Mouse (Mus musculus) hindbrain, embryonic 16.5 days (tissue): ENCODE data around the gene Afdn. TPM values are rescaled to one million over a fixed set of nuclear protein-coding genes. Genes with fewer than 3 reads are reported as not detected.
A peak's percentile ranks its signal among the peaks of the same experiment; 100 is the strongest.
"Not testable (repeated sequence)": the region's sequence is repeated elsewhere in the genome, so short reads cannot be mapped to it uniquely, and the experiment has no call there.

Source experiments
- ATAC-seq: fragments of 200-750 bp; cut with Nextera tagmentation; 2 replicates; pipeline ENCODE4 v1.8.0; 2017; ENCODE audit warnings: moderate TSS enrichment, moderate library complexity
- H3K27ac ChIP-seq: fragments of 300-500 bp; sonication (generic); 2 replicates; pipeline ENCODE4 v1.5.1; 2014; ENCODE audit warnings: low read depth, mild to moderate bottlenecking, control low read depth, low read length, moderate library complexity
- H3K27me3 ChIP-seq: fragments of 300-500 bp; sonication (generic); replicated peaks from 2 replicates; pipeline ENCODE4 v1.6.1; 2014; ENCODE audit warnings: low read length; ENCODE audit not compliant: control insufficient read depth, insufficient read depth
- H3K36me3 ChIP-seq: fragments of 300-500 bp; sonication (generic); 2 replicates; pipeline ENCODE4 v1.6.1; 2014; ENCODE audit warnings: mild to moderate bottlenecking, low read length, moderate library complexity, mixed read lengths; ENCODE audit not compliant: control insufficient read depth, insufficient read depth
- H3K4me1 ChIP-seq: fragments of 300-500 bp; sonication (generic); 2 replicates; pipeline ENCODE4 v1.6.1; 2014; ENCODE audit warnings: low read depth, low read length; ENCODE audit not compliant: control insufficient read depth, insufficient read depth
- H3K4me2 ChIP-seq: fragments of 300-500 bp; sonication (generic); 2 replicates; pipeline ENCODE4 v1.6.1; 2014; ENCODE audit warnings: mild to moderate bottlenecking, low read length, control low read depth, moderate library complexity
- H3K4me3 ChIP-seq: fragments of 300-500 bp; sonication (generic); 2 replicates; pipeline ENCODE4 v1.5.1; 2014; ENCODE audit warnings: mild to moderate bottlenecking, low read length, control low read depth, moderate library complexity
- H3K9ac ChIP-seq: fragments of 300-500 bp; sonication (generic); 2 replicates; pipeline ENCODE4 v1.6.1; 2014; ENCODE audit warnings: low read depth, mild to moderate bottlenecking, control low read depth, low read length, moderate library complexity
- H3K9me3 ChIP-seq: fragments of 300-500 bp; sonication (generic); 2 replicates; pipeline ENCODE4 v1.6.1; 2014; ENCODE audit warnings: mild to moderate bottlenecking, low read length, moderate library complexity; ENCODE audit not compliant: control insufficient read depth
- WGBS: fragments of 180-500 bp; shearing (Covaris S2); extraction: QIAGEN DNeasy Blood & Tissue Kit; methylation state at CpG from one replicate; pipeline ENCODE4 v1.1.7; 2014; 5-methylcytosine and 5-hydroxymethylcytosine counted together
- polyA plus RNA-seq: library from polyadenylated mRNA; unstranded; fragments of >200 nt; fragmentation: Nextera tagmentation; extraction: Ambion mirVana; gene quantifications from 2 replicates; pipeline ENCODE4 v1.2.1, GENCODE M21; 2015

Gene Afdn
- polyA plus RNA-seq, 1 experiment from 2014 or later = 78.5 TPM

GRCm38 (mm10) chr17:13777676-13778075 is 17.3 kb downstream of the Afdn start:
- Histone ChIP-seq H3K4me3 (no peak overlapping the region), H3K27me3 (no peaks in the 10 kb centered on the region), H3K9ac (no peak overlapping the region), H3K9me3 (no peaks in the 10 kb centered on the region), H3K4me2 (no peak overlapping the region), H3K27ac (no peak overlapping the region), H3K36me3 (no peaks in the 10 kb centered on the region), H3K4me1 (no peaks in the 10 kb centered on the region)
- no peak for ATAC-seq
- WGBS = 85% methylated on average over 2 of the region's 2 CpGs

DNA sequence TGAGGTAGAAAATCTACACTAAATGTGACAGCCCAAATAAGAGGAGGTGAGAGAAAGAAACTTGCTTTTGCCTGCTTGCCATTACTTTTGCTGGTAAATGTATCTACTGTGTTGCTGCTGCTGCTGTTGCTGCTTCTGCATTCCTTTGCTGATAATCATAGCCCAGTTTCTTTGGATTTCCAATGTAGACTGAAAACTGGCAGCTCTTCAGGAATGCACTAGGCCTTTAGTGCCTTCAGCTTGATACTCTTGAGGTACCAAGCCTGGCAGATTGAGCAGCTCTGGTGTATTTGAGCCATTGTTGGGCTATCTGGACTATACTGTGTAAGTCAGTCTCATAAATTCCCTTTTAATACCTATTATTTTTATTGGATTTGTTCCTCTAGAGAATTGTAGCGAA is 18.5 kb downstream of the Afdn start:
- no peak for ATAC-seq

DNA sequence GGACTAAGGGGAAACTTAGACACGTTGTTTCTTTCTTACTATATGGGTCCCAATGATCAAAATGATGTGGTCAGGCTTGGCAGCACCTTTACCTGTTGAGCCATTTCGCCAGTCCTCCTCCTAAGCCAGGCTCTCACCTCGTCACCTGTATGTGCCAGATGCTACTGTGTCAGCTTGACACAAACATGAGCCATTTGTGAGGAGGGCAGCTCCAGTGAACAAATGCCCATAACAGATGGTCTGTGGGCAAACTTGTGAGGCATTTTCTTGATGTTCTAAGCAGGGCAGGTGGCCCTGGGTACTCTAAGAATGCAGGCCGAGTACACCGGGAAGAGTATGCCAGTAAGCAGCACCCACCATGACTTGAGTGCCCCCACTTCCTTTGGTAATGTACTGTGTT is 21.6 kb downstream of the Afdn start:
- 84% methylated on average over 5 of the region's 5 CpGs for WGBS
- Histone ChIP-seq H3K4me2 (no peak overlapping the region), H3K27me3 (no peaks in the 10 kb centered on the region), H3K9ac (no peak overlapping the region), H3K4me3 (no peak overlapping the region), H3K4me1 (peaks cover 2% of the 10 kb centered on the region; the same call in 1 of the 2 replicates), H3K36me3 (no peaks in the 10 kb centered on the region), H3K9me3 (no peaks in the 10 kb centered on the region), H3K27ac (no peak overlapping the region)
- peak; percentile 38; the same call in 1 of the 2 replicates for ATAC-seq

More for the DNA sequence above, 18.5 kb downstream of the Afdn start:
- Histone ChIP-seq H3K4me3 (no peak overlapping the region), H3K9me3 (no peaks in the 10 kb centered on the region), H3K27ac (no peak overlapping the region), H3K36me3 (no peaks in the 10 kb centered on the region), H3K9ac (no peak overlapping the region), H3K4me2 (no peak overlapping the region), H3K4me1 (no peaks in the 10 kb centered on the region), H3K27me3 (no peaks in the 10 kb centered on the region)
- WGBS = 80% methylated on average over 1 of the region's 1 CpGs

- 84% methylated on average over 1 of the region's 1 CpGs for WGBS
- no peaks in the 10 kb centered on the region for H3K36me3 ChIP-seq
- no peak overlapping the region for H3K27ac ChIP-seq
- no peaks in the 10 kb centered on the region for H3K9me3 ChIP-seq
- H3K9ac ChIP-seq = no peak overlapping the region
- no peak overlapping the region for H3K4me3 ChIP-seq
- ATAC-seq = no peak; the same call in 1 of the 2 replicates
- H3K4me1 ChIP-seq = peaks cover 2% of the 10 kb centered on the region; the same call in 1 of the 2 replicates
- H3K27me3 ChIP-seq = no peaks in the 10 kb centered on the region
- H3K4me2 ChIP-seq = no peak overlapping the region
These were observed 23.1 kb downstream of the Afdn start for GRCm38 (mm10) chr17:13783469-13783868.

- not testable (repeated sequence) for H3K27ac ChIP-seq, ATAC-seq, H3K4me1 ChIP-seq, H3K27me3 ChIP-seq, H3K4me3 ChIP-seq, H3K36me3 ChIP-seq, H3K9me3 ChIP-seq, H3K4me2 ChIP-seq, H3K9ac ChIP-seq
- 98% methylated on average over 2 of the region's 2 CpGs for WGBS
These were observed 29.7 kb downstream of the Afdn start for GRCm38 (mm10) chr17:13790033-13790432.

DNA sequence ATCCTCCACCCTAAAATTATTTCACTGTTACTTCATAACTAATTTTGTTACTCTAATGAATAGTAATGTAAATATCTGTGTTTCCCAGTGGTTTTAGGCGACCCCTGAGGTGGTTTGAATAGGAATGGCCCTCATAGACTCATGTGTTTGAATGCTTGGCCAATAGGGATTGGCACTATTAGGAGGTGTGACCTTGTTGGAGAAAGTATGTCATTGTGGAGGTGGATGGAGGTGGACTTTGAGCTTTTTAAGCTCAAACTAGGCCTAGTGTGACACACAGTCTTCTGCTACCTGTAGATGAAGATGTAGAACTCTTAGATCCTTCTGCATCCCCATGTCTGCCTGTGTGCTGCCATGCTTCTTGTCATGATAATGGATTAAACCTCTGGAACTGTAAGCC is 37.4 kb downstream of the Afdn start:
- Histone ChIP-seq H3K4me2 (no peak overlapping the region), H3K27ac (no peak overlapping the region), H3K36me3 (no peaks in the 10 kb centered on the region), H3K4me1 (no peaks in the 10 kb centered on the region), H3K27me3 (no peaks in the 10 kb centered on the region), H3K9ac (no peak overlapping the region), H3K4me3 (no peak overlapping the region), H3K9me3 (no peaks in the 10 kb centered on the region)
- 85% methylated on average over 1 of the region's 1 CpGs for whole genome bisulfite sequencing
- no peak for ATAC-seq

GRCm38 (mm10) chr17:13802836-13803408 is 42.6 kb downstream of the Afdn start:
- no peaks in the 10 kb centered on the region for H3K27me3 ChIP-seq
- 84% methylated on average over 2 of the region's 2 CpGs for WGBS
- no peak for ATAC-seq
- H3K9me3 ChIP-seq = no peaks in the 10 kb centered on the region
- H3K27ac ChIP-seq = no peak overlapping the region
- no peaks in the 10 kb centered on the region for H3K4me1 ChIP-seq
- H3K4me3 ChIP-seq = no peak overlapping the region
- no peak overlapping the region for H3K4me2 ChIP-seq
- peaks cover 12% of the 10 kb centered on the region for H3K36me3 ChIP-seq
- no peak overlapping the region for H3K9ac ChIP-seq

DNA sequence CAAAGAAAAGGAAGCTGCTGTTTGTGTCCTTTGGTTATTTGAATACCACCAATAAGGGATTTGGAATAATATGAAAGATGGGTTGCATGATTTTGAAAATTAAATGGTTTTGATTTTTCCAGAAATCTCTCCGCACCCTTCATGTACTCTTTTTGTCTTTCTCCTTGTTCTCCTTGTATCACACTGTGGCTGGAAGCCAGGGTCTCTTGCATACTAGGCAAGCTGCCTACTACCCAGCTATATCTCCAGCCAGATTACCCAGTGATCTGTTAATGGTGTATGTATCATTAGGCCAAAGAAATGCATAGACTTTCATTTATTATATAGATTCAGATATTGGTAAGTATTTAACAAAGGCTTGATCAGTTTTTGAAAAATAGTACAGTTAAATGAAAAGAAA is 45.7 kb downstream of the Afdn start:
- no peak overlapping the region for H3K4me3 ChIP-seq
- H3K36me3 ChIP-seq = peaks cover 19% of the 10 kb centered on the region
- no peaks in the 10 kb centered on the region for H3K27me3 ChIP-seq
- WGBS = 81% methylated on average over 1 of the region's 1 CpGs
- no peak overlapping the region for H3K27ac ChIP-seq
- no peaks in the 10 kb centered on the region for H3K9me3 ChIP-seq
- ATAC-seq = no peak
- no peaks in the 10 kb centered on the region for H3K4me1 ChIP-seq
- no peak overlapping the region for H3K9ac ChIP-seq
- H3K4me2 ChIP-seq = no peak overlapping the region

DNA sequence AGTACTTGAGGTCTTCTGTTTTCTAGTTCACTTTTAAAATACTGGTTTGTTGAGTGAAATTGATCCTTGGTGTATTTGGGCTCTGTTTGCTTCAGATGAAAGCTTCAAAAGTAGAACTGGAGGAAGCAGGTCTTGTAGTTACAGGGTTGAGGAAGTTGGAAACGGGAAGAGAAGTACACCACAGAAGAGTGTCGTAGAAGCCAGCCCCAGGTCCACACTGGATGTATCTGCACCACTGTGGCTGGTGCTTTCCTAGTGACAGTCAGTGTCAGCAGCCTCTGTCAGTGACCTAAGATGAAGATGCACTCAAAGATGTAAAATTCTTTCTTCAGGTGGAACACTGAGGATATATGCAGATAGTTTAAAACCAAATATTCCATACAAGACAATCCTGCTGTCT is 57.5 kb downstream of the Afdn start:
- no peaks in the 10 kb centered on the region for H3K9me3 ChIP-seq
- WGBS = 96% methylated on average over 2 of the region's 2 CpGs
- H3K27me3 ChIP-seq = no peaks in the 10 kb centered on the region
- H3K27ac ChIP-seq = no peak overlapping the region
- no peak overlapping the region for H3K9ac ChIP-seq
- ATAC-seq = no peak
- H3K36me3 ChIP-seq = peaks cover 4% of the 10 kb centered on the region
- no peak overlapping the region for H3K4me3 ChIP-seq
- no peak overlapping the region for H3K4me2 ChIP-seq
- no peaks in the 10 kb centered on the region for H3K4me1 ChIP-seq

DNA sequence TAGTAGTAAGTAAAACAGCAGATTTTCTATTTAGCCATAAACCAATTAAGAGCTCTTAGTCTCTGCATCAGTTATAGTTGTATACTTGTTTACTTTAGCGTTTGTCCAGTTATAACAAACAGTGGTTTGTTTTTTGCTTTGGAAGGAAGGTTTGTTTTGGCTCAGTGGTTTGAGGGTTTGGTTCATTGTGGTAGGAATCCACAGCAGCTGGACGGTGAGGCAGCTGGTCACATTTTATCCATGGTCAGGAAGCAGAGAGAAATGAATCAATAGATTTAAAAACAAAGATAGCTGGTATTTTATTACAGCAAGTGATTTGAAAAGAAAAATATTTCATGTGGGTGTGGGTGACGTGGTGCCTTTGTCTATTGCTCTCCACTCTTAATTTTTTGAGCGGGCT is 59.0 kb downstream of the Afdn start:
- Histone ChIP-seq H3K27ac (no peak overlapping the region), H3K36me3 (peaks cover 4% of the 10 kb centered on the region), H3K4me1 (no peaks in the 10 kb centered on the region), H3K9me3 (no peaks in the 10 kb centered on the region), H3K27me3 (no peaks in the 10 kb centered on the region), H3K9ac (no peak overlapping the region), H3K4me2 (no peak overlapping the region), H3K4me3 (no peak overlapping the region)
- ATAC-seq = no peak
- 92% methylated on average over 4 of the region's 4 CpGs for WGBS
